Mouse (Mus musculus) cerebellum, adult 11 months (tissue): ENCODE measurements at regions not wholly inside any gene's neighbourhood (a gene's known extent, or its start where the extent isn't known, plus 50 kb on each side); places are given as distances from the start of the nearest gene placed in this dataset.
"Not testable (repeated sequence)": the region's sequence is repeated elsewhere in the genome, so short reads cannot be mapped to it uniquely, and the experiment has no call there.

ENCODE experiments used
- DNase-seq: peaks from one replicate; pipeline ENCODE4 v3.0.0; 2022

DNA sequence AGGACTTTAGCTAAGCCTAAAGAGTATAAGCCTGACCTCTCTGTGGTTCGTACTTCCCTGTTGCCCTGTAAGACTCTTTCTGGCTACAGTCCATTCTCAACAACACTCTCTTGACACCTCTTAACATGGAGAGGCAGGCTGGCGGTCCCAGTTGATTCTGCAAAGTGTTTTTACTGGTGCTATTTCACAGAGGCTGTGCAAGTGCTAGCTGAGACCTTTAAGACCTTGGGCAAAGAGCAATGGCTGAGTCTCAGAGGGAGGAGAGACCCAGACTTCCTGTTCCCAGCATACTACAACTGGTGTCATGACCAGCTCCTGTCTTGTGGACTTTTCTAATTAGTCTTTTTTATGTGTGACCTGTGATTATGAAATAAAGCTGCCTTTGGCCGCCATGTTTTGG lies 159.6 kb downstream of the Lyplal1 start:
- DNase-seq, result no peak

DNA sequence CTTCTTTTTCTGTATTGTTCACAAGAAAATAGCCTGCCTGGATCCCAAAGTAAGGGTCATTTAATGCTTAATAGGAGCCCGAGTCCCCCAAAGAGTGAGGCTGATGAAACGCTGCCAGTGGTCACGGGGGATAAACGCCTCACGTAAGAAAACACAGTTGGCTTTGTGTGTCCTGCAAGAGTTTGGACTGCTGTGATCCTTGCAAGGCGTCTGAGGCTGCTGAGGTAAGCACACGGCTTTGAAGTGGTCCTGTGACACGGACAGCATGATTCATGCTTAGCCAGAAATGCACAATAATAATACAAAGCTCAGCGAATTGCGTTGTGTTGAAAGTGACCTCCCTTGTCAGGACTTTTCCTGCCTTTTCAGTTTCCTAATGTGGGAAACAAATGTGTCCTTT lies 158.8 kb downstream of the Lyplal1 start:
- no peak for DNase-seq

DNA sequence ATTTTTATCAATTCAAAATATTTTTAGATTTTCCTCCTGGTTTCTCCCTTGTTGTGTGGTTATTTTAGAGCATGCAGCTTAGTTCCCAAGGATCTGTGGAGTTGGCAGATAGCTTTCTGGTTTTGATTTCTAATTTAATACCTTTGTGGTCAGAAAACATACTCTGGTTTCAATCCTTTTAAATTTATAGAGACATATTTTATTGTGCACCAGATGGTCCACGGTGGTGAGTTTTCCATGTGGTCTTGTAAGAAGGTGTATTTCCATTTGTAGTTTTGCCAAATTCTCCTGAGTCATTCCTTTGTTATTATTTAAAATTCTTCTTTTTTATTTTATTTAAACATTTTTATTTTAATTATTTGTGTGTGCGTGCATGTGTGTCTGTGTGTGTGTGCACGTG lies 154.5 kb downstream of the Lyplal1 start:
- no peak for DNase-seq

DNA sequence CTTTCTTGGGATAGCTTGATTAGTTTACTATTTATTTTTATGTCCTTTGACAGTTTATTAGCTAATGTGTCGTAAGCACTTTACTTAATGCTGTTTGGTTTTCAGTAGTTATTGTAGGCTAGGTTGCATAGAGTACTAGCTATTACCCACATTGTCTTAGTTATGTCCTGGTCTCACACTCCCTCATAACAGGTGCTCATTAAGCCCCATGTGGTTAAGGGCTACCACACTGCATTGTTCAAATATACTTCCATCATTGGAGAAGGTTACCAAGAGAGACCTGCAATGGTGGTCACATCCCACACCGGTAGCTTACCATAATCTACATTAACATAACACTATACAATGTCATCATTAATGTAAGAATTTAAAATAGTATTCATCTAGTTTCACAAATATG lies 153.3 kb downstream of the Lyplal1 start:
- DNase-seq, result no peak

DNA sequence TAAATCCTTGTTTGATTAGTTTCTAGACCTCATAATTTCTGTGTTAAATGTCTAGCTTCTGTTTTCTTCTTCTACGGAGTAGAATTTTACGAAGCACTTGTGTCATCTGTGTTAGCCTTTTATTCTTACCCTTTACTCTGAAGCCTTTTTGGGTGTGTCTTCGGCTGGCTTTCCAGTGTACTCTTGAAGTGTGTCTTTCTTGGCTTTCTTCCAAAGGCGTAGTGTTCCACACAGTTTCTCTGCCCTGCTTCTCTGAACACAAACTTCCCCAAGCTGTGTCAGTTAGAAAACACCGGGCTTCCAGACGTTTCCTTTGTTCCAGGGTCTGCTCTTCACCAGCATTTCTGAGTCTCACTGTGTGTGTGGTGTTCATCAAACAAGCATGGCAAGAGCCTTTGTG lies 152.7 kb downstream of the Lyplal1 start:
- DNase-seq, result no peak

DNA sequence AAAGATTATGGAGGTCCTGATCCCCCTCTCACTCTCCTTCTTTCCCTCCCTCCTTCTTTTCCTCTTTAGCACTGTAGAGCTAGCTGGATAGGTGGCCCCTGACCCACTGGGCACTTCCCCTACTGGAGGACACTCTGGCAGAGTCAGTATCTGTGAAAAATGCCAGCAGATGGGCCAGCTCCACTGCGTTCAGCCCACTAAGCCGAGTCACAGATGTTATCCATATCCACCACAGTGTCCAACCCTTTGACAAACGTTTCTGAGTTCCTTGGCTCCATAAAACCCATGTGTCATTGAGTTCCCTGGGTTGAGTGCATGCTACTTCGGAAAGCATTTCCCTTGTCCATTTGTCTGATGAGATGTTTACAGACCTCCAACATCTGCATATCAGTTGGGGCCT lies 149.9 kb downstream of the Lyplal1 start:
- no peak for DNase-seq

DNA sequence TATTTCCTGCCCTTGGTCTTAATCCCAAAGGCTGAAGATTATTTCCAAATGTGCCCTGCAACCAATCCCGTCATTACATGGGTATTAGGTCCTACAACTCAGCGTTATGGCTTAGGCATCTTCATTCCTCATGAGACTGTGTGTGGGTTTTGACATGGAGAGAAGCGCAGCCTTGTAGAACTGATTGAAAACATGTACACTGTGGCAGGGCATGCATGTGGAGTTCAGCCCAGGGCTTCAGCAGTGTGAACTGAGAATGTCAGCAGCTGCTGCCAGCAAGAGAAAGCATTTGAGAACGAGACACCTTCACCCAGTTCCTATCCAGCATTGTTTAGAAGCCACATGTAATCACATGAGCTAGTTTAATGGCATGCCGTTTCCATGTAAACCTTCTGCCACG lies 149.3 kb downstream of the Lyplal1 start:
- no peak for DNase-seq

DNA sequence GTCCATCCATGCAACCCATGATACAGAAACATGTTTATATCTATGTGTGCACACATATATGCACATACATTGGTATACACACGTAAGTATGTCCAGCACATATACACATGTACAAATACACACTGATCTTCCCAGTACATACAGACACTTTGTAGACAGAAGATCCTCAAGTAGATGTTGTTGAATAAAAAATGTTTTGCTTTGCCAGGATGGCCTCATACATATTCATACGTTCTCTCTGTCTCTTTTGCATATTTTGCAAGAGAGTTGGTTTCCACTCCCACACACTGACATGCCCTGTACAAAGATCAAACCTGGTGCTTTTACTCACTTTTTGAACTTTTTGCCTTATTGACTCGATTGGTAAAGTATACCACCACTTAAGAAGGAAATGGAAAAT lies 148.5 kb downstream of the Lyplal1 start:
- no peak for DNase-seq

DNA sequence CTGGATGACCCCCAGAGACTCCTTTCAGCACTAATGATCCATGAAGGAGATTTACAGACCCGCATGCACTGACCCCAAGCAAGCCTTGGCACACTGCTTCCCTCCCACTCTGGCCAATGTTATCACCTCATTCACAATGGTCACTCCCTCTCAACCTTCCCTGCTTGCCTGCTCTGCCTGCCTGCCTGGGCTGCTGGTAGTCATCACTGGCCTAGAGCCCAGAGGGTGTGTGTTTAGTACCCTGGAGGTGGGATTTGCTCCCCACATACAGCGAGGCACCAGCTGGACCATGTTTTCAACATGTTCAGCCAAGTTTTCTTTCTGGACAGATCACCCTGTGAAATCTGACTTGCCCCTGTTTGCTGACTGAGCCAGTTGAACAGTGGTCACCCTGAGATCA lies 147.9 kb downstream of the Lyplal1 start:
- DNase-seq, result no peak

DNA sequence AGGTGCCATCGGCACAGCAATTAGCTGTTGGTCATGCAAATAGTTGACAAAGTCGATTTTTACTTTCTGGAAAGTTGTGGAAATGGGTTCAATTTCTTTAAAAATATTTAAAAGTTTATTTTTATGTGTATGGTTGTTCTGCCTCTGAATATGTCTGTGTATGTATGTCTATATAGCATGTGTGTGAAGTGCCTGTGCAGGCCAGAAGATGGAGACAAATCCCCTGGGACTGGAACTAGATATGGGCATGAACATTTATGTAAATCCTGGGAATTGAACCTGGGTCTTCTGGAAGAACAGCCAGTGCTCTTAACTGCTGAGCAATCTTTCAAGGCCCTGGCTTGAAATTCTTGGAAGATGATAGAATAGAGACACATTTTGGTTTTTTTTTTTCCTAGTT lies 140.0 kb downstream of the Lyplal1 start:
- DNase-seq, result no peak

DNA sequence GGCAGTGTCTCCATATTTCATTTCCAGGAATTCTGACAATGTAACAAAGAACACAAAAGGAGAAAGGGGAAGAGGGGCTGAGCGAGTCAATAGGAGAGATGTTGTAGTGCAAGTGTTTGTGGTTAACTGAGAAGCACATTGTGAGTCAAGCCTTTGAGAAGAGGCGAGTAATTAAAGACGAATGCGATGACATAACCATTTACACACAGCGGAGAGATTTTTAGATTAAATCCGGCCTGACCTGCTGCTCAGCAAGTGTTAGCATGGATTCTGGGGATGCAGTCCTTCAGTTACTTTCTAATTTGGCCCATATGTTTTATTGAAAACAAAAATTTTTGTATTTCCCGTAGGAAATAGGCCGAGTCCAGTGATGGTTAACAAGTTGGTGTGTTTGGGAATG lies 127.7 kb downstream of the Lyplal1 start:
- no peak for DNase-seq

DNA sequence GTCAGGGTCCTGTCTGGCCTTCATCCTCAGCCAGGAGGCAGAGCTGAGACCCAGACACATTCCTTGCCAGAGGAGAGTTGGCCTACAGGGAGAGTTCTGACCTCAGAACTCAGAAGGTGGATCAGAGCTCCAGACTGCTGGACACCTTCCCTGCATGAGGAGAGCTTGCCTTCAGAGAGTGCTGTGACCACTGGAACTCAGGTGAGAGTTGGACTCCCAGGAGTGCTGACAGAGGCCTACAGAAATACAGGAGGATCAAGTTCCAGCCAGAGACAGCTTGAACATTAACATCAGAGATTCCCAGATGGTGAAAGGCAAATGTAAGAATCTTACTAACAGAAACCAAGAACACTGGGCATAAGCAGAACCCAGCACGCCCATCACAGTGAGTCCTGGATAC lies 117.0 kb downstream of the Lyplal1 start:
- not testable (repeated sequence) for DNase-seq

DNA sequence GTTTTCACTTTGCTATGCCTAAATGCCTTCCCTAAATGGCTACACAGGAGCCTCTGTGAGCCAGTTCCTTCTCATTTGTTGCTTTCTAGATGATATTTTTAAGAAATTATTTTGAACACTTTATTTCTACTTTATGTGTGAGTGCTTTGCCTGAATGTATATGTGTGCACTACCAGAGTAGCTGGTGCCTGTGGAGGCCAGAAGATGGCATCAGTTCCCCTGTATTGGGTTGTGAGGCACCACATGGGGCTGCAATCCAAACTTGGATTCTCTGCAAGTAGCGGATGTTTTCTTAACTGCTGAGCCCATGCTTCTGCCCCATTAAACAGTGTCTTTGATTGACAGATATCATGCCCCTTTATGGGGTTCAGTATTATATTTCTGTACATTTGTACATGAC lies 103.7 kb downstream of the Lyplal1 start:
- DNase-seq, result no peak

DNA sequence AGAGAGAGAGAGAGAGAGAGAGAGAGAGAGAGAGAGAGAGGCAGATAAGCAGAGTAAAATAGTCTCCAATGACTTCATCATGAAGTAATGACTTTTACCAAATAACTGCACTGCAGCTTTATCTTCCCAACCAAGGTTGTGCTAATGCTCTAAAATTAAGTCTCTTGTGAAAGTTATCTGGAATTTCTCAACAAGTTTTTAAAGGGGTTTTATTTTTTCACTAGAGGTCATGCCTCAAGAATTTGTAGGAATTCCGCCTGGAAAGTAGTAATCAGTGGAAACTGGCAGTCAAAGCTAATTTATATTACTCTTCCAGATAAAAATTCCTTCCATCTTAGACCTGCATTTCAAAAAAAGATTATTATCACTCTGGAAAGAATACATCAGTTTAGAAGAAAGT lies 102.9 kb downstream of the Lyplal1 start:
- no peak for DNase-seq

DNA sequence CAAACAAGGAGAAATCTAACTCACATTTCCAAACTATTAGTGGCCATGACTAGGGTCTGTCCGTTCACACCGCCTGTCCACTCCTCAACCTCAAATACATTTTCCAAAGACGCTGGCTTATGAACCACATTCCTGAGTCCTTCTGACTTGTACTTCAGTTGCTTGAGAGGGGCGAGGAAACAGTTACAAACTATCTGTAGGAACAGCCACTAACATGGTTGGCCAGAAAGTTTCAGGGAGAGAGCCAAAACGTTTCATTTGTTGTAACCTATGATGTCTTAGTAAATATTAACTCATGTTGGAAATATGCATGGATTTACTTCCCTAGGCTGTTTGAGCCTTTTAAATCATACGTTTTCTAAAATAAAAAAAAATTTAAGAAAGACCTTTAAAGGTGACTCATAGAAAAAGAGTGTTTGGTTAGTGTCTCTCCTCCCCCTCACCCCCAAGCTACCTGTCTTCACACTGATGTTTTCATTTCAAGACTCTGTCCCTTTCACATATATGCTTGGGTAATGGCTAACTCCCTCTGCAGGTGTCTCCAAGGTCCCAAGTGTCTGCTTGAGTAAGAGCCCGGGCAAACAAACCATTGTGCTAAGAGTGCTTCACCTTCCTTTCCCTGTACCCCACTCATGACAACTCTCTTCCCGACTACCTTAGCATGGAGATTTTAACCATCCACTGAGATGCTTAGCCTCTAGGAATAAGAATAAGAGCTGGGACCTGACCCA lies 101.1 kb downstream of the Lyplal1 start:
- DNase-seq, result no peak

DNA sequence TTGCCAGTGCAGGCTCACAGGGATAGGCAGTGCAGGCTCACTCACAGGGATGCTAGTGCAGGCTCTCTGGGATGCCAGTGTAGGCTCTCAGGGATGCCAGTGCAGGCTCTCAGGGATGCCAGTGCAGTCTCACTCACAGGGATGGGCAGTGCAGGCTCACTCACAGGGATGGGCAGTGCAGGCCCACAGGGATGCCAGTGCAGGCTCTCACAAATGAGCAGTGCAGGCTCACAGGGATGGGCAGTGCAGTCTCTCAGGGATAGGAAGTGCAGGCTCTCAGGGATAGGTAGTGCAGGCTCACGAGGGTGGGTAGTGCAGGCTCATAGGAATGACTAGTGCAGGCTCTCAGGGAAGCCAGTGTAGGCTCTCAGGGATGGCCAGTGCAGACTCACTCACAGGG lies 99.6 kb downstream of the Lyplal1 start:
- no peak for DNase-seq

DNA sequence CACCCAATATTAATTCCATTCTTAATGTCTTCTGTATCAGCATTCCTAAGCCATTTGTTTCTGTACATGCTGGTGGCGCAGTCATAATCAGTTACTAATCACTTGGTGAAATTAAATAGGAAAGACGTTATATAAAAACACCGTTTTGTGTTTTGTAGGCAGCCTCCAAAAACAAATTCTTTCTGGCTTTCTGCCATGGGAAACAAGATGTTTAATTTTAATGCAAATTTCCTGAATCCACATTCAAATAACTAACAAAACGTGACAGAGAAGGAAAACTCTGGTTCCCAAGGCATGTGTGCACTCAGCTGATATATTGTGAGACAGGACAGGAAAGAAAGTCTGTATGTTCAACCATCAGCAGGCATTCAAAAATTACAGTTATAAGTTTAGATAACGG lies 97.6 kb downstream of the Lyplal1 start:
- DNase-seq, result no peak

DNA sequence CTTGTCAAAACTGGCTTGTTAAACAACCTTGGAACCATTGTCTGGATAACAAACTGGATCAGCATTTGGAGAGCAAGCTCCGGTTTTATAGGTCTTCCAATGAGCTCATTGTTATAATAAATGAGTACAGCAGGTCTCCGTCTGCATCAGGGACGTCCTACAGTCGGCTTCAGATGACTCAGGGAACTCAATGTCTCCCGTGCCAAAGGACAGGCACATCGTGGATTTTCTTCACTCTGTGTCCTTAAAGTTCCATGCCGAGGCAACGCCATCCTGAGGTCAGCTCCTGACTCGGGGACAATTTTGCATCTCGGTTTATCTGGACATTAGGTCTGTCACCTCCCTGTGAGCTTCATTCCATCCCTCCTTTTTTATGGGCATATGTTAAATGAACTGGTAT lies 85.2 kb downstream of the Lyplal1 start:
- no peak for DNase-seq

DNA sequence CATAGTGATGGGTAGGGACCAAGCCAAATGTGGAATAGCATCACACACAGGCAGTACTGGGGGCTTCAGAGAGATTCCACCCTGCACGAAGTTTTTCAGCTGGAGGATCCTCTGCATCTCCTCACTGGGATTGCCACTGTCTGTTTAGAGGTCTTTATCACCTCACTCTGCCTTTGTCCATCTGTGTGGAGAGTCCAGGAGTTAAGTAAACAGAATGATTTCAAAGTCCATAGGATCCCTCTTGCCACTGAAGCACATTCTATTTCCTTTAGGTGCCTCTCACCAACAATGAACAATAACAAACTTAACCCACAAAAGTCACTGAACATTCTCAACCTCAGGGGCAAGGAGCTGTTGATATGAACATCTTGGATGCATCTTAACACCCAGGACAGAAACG lies 82.7 kb downstream of the Lyplal1 start:
- DNase-seq, result no peak
